Mouse (Mus musculus) cortical plate, adult 2 months (tissue): Measurements from ENCODE around the gene Pigx.

ENCODE experiments used
- CTCF ChIP-seq: fragments of 200-500 bp; IDR thresholded peaks from 2 replicates; pipeline ENCODE4 v1.5.1; 2011; ENCODE audit warnings: mild to moderate bottlenecking, control low read depth, low read length; ENCODE audit not compliant: insufficient read depth; ENCODE audit errors: extremely low read depth
- POLR2A ChIP-seq: fragments of 200-500 bp; IDR thresholded peaks from 2 replicates; pipeline ENCODE4 v1.6.1; 2011; ENCODE audit warnings: mild to moderate bottlenecking, low read length, control low read depth; ENCODE audit not compliant: insufficient read depth; ENCODE audit errors: extremely low read depth

DNA sequence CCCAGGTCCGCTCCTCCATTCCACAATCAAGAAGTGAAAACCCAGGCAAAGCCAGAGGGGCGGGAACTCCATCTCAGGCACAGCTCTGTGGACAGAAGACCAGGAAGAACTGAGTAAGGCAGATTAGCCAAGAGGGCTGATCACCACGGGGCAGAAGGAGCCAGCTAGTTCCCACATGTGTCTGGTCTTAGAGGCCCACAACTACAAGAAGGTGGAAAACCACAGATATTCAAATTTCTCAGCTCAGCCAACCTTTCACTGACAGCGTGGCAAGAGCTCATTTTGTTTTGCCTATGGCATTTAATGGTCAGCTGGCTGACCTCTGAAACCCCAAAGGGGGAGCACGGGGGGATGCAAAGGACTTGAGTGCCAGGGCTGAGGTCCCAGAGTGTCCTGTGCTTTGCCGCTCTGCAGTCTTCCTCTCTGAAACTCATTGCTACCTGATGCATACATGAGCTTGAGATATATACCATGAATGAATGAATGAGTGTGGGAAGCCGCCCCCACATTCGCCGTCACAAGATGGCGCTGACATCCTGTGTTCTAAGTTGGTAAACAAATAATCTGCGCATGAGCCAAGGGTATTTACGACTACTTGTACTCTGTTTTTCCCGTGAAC is 48.2 kb upstream of the Pigx start:
- TF ChIP-seq POLR2A = no peak
- TF ChIP-seq CTCF = no peak
